26 mouse cellular contexts compared by ENCODE assay signal in genomic region chr9:21233805-21234204, GRCm38 (mm10). TPM values are rescaled to one million over a fixed set of nuclear protein-coding genes. Genes with fewer than 3 reads are reported as not detected.
DNase-seq lines count a peak whose midpoint lies in the region; ATAC-seq and TF ChIP-seq lines count a peak whose summit lies in the region.
"Had no signal": no experiment of that assay in that cellular context is flagged by ENCODE, and none has a peak within 500 bp of the region (broad histone marks: within the 10 kb centered on the region; RNA-seq: fewer than 3 reads in every experiment).

No protein-coding gene starts in this region.

- no peak for ATAC-seq in megakaryocyte, adult 5-6 weeks (ENCODE audit: poor library complexity, severe bottlenecking)
- ATAC-seq in hindbrain, postnatal 0 days, result no peak
- ATAC-seq: activated CD4-positive, CD25-positive, alpha-beta regulatory T cell, adult 4 months; forebrain, embryonic 16.5 days; hindbrain, embryonic 16.5 days; inflammation-experienced regulatory T-cells, adult 6 months; intestine, embryonic 16.5 days had no signal

- peak overlapping the region; percentile 50 for H3K4me3 ChIP-seq in megakaryocyte, embryonic 14.5 days (replicated peaks)
- H3K4me3 ChIP-seq in ES-E14 (ENCODE audit: insufficient read depth in 1 of 2, low read depth in 1 of 2, low read length in 2 of 2, poor library complexity in 1 of 2, severe bottlenecking in 1 of 2), result peak overlapping the region; percentile 57 to 68
- H3K4me3 ChIP-seq in hindbrain, postnatal 0 days (ENCODE audit: low read length), result no peak overlapping the region
- H3K4me3 ChIP-seq: forebrain, embryonic 10.5 days; forebrain, embryonic 13.5 days; heart, embryonic 12.5 days; heart, embryonic 15.5 days; hindbrain, embryonic 10.5 days; hindbrain, embryonic 13.5 days had no signal

- H3K4me1 ChIP-seq in megakaryocyte, embryonic 14.5 days, result peaks cover 70% of the 10 kb centered on the region
- peaks cover 7 to 33% of the 10 kb centered on the region in 2 experiments for H3K4me1 ChIP-seq in ES-E14 (ENCODE audit: control insufficient read depth in 2 of 2, insufficient read depth in 2 of 2, low read length in 2 of 2, poor library complexity in 1 of 2)
- H3K4me1 ChIP-seq in hindbrain, postnatal 0 days (ENCODE audit: insufficient read depth, low read length), result peaks cover 8% of the 10 kb centered on the region; the same call in 1 of the 2 replicates

- H3K27ac ChIP-seq in ES-E14 (ENCODE audit: insufficient read depth, low read depth, low read length, poor library complexity, severe bottlenecking), result no peak overlapping the region
- H3K27ac ChIP-seq in hindbrain, postnatal 0 days, result no peak overlapping the region
- H3K27ac ChIP-seq: forebrain, embryonic 10.5 days; forebrain, embryonic 13.5 days; heart, embryonic 15.5 days; hindbrain, embryonic 10.5 days; hindbrain, embryonic 13.5 days had no signal

- peak overlapping the region; percentile 57 for H3K9ac ChIP-seq in ES-E14 (ENCODE audit: insufficient read depth, low read depth, low read length, poor library complexity, severe bottlenecking)
- no peak overlapping the region for H3K9ac ChIP-seq in hindbrain, postnatal 0 days (replicated peaks; ENCODE audit: low read length)
- H3K9ac ChIP-seq: forebrain, embryonic 13.5 days; heart, embryonic 12.5 days; heart, embryonic 15.5 days; hindbrain, embryonic 13.5 days had no signal

- no peaks in the 10 kb centered on the region for H3K27me3 ChIP-seq in megakaryocyte, embryonic 14.5 days (replicated peaks)
- H3K27me3 ChIP-seq in hindbrain, postnatal 0 days (ENCODE audit: insufficient read depth, low read length), result no peaks in the 10 kb centered on the region
- H3K27me3 ChIP-seq: forebrain, embryonic 13.5 days; heart, embryonic 12.5 days; heart, embryonic 15.5 days; hindbrain, embryonic 13.5 days had no signal

- WGBS in hindbrain, postnatal 0 days, result 85% methylated on average over 28 of the region's 28 CpGs

- H3K4me2 ChIP-seq in hindbrain, postnatal 0 days (ENCODE audit: low read depth, low read length), result no peak overlapping the region
- H3K4me2 ChIP-seq: forebrain, embryonic 13.5 days; heart, embryonic 12.5 days; heart, embryonic 15.5 days; hindbrain, embryonic 13.5 days had no signal

- DNase-seq in cerebellum, adult 9-11 months, result peak; percentile 54
- no peak for DNase-seq in cerebellum, postnatal 4 days (ENCODE audit: low spot score in 2 of 2)
- no peak for DNase-seq in ES-E14 (ENCODE audit: low read depth, low spot score)
- DNase-seq in hindbrain, postnatal 0 days (ENCODE audit: low spot score), result no peak
- DNase-seq: adrenal gland, adult 8-10 months; adrenal gland, postnatal 25 days; cerebellum, adult 18-20 months; cerebellum, adult 9-10 months; cerebellum, postnatal 36 days; gastrocnemius, postnatal 10 days; gastrocnemius, postnatal 36 days; heart, postnatal 10 days; heart, postnatal 36 days had no signal

- H3K9me3 ChIP-seq in megakaryocyte, embryonic 14.5 days, result no peaks in the 10 kb centered on the region
- no peaks in the 10 kb centered on the region for H3K9me3 ChIP-seq in ES-E14 (ENCODE audit: control insufficient read depth, insufficient read depth, low read depth, low read length)
- H3K9me3 ChIP-seq in hindbrain, postnatal 0 days (ENCODE audit: low read length), result no peaks in the 10 kb centered on the region
- H3K9me3 ChIP-seq: forebrain, embryonic 13.5 days; heart, embryonic 12.5 days; heart, embryonic 15.5 days; hindbrain, embryonic 10.5 days; hindbrain, embryonic 13.5 days had no signal

- H3K36me3 ChIP-seq in megakaryocyte, embryonic 14.5 days (replicated peaks; ENCODE audit: low read length), result peaks cover 80% of the 10 kb centered on the region
- peaks cover 19% of the 10 kb centered on the region; the same call in 1 of the 2 replicates for H3K36me3 ChIP-seq in ES-E14 (ENCODE audit: control insufficient read depth, insufficient read depth, low read length, poor library complexity, severe bottlenecking)
- peaks cover 27% of the 10 kb centered on the region for H3K36me3 ChIP-seq in hindbrain, postnatal 0 days (ENCODE audit: insufficient read depth, low read length)

- no peak for TF ChIP-seq CTCF in hindbrain, postnatal 0 days (IDR thresholded peaks at IDR 0.05; ENCODE audit: low read depth)

- in situ Hi-C loops in ES-E14 (cut with MboI; ENCODE audit: low sequenced_read_pairs in 2 of 2, unreplicated experiment in 2 of 2), result no loop called here

TF ChIP-seq in ES-E14, 5 proteins besides CTCF, POLR2A, EP300 and RAD21:
- TF ChIP-seq ZC3H11A (IDR thresholded peaks at IDR 0.05; ENCODE audit: borderline replicate concordance, low read depth, low read length) (no peak), HCFC1 (IDR thresholded peaks at IDR 0.05; ENCODE audit: borderline replicate concordance, insufficient read depth, low read length) (no peak), ZNF384 (IDR thresholded peaks at IDR 0.05; ENCODE audit: low read depth, low read length) (no peak), MAFK (IDR thresholded peaks at IDR 0.05; ENCODE audit: insufficient read depth, low read depth, low read length) (no peak), CHD2 (IDR thresholded peaks at IDR 0.05; ENCODE audit: low read depth, low read length) (no peak)
TF ChIP-seq in ES-E14: peak in this region for 0.

RNA-seq across cellular contexts. Expression of gene Keap1, which starts 5.4 kb away (rescaled TPM):
- 47.4 and 49.4 TPM in 2 replicates for polyA plus RNA-seq in megakaryocyte, embryonic 14.5 days (2012; ENCODE audit: insufficient read depth, low replicate concordance)
- 17.7 and 18.8 TPM in 2 replicates for total RNA-seq in megakaryocyte, adult 5-6 weeks (2015)
- total RNA-seq in megakaryocyte, adult 5-6 weeks (2017), result 34.0 and 36.9 TPM in 2 replicates
- total RNA-seq in ES-E14 (2012; rRNA removed), result 23.3 and 27.4 TPM in 2 replicates
- 74.9 and 98.9 TPM in 2 replicates for total RNA-seq in hindbrain, postnatal 0 days (2014; rRNA removed)
- polyA plus RNA-seq in hindbrain, postnatal 0 days (2015; fragmentation: Nextera tagmentation; extraction: Ambion mirVana), result 59.4 and 60.9 TPM in 2 replicates

RNA-seq across cellular contexts. Expression of gene S1pr5, which starts 14.4 kb away (rescaled TPM):
- polyA plus RNA-seq in megakaryocyte, embryonic 14.5 days (2012; ENCODE audit: insufficient read depth, low replicate concordance), result not detected in 2 replicates
- 3.6 and 4.0 TPM in 2 replicates for total RNA-seq in megakaryocyte, adult 5-6 weeks (2015)
- total RNA-seq in megakaryocyte, adult 5-6 weeks (2017), result 7.9 and 9.0 TPM in 2 replicates
- 0.27 and 0.53 TPM in 2 replicates for total RNA-seq in ES-E14 (2012; rRNA removed)
- 4.9 and 8.2 TPM in 2 replicates for total RNA-seq in hindbrain, postnatal 0 days (2014; rRNA removed)
- polyA plus RNA-seq in hindbrain, postnatal 0 days (2015; fragmentation: Nextera tagmentation; extraction: Ambion mirVana), result 2.9 and 3.1 TPM in 2 replicates

RNA-seq across cellular contexts. Expression of gene Atg4d, which starts 31.3 kb away (rescaled TPM):
- polyA plus RNA-seq in megakaryocyte, embryonic 14.5 days (2012; ENCODE audit: insufficient read depth, low replicate concordance), result 53.1 and 67.2 TPM in 2 replicates
- total RNA-seq in megakaryocyte, adult 5-6 weeks (2015), result 14.6 and 15.0 TPM in 2 replicates
- 13.5 and 19.3 TPM in 2 replicates for total RNA-seq in megakaryocyte, adult 5-6 weeks (2017)
- total RNA-seq in ES-E14 (2012; rRNA removed), result 23.8 and 32.7 TPM in 2 replicates
- total RNA-seq in hindbrain, postnatal 0 days (2014; rRNA removed), result 24.8 and 38.6 TPM in 2 replicates
- polyA plus RNA-seq in hindbrain, postnatal 0 days (2015; fragmentation: Nextera tagmentation; extraction: Ambion mirVana), result 32.1 and 35.5 TPM in 2 replicates

RNA-seq across cellular contexts. Expression of gene Kri1, which starts 54.0 kb away (rescaled TPM):
- polyA plus RNA-seq in megakaryocyte, embryonic 14.5 days (2012; ENCODE audit: insufficient read depth, low replicate concordance), result 32.6 and 47.4 TPM in 2 replicates
- 28.0 and 28.4 TPM in 2 replicates for total RNA-seq in megakaryocyte, adult 5-6 weeks (2015)
- total RNA-seq in megakaryocyte, adult 5-6 weeks (2017), result 53.6 and 76.9 TPM in 2 replicates
- 81.6 and 108 TPM in 2 replicates for total RNA-seq in ES-E14 (2012; rRNA removed)
- 14.8 and 15.3 TPM in 2 replicates for total RNA-seq in hindbrain, postnatal 0 days (2014; rRNA removed)
- polyA plus RNA-seq in hindbrain, postnatal 0 days (2015; fragmentation: Nextera tagmentation; extraction: Ambion mirVana), result 10.9 and 11.8 TPM in 2 replicates

RNA-seq across cellular contexts. Expression of gene Cdkn2d, which starts 57.4 kb away (rescaled TPM):
- polyA plus RNA-seq in megakaryocyte, embryonic 14.5 days (2012; ENCODE audit: insufficient read depth, low replicate concordance), result 94.7 and 248 TPM in 2 replicates
- 132 and 138 TPM in 2 replicates for total RNA-seq in megakaryocyte, adult 5-6 weeks (2015)
- 65.6 and 75.3 TPM in 2 replicates for total RNA-seq in megakaryocyte, adult 5-6 weeks (2017)
- 9.6 and 12.7 TPM in 2 replicates for total RNA-seq in ES-E14 (2012; rRNA removed)
- 115 and 123 TPM in 2 replicates for total RNA-seq in hindbrain, postnatal 0 days (2014; rRNA removed)
- polyA plus RNA-seq in hindbrain, postnatal 0 days (2015; fragmentation: Nextera tagmentation; extraction: Ambion mirVana), result 134 and 142 TPM in 2 replicates
